Mouse (Mus musculus) forebrain, embryonic 16.5 days (tissue): ENCODE measurements around the gene Lipt2. TPM values are rescaled to one million over a fixed set of nuclear protein-coding genes. Genes with fewer than 3 reads are reported as not detected.

Source experiments
- ATAC-seq: fragments of 200-750 bp; cut with Nextera tagmentation; 2 replicates; pipeline ENCODE4 v1.8.0; 2017; ENCODE audit warnings: mild to moderate bottlenecking, moderate library complexity
- H3K27ac ChIP-seq: fragments of 300-500 bp; sonication (generic); 2 replicates; pipeline ENCODE4 v1.5.1; 2014; ENCODE audit warnings: low read length, control low read depth
- H3K27me3 ChIP-seq: fragments of 300-500 bp; sonication (generic); replicated peaks from 2 replicates; pipeline ENCODE4 v1.6.1; 2014; ENCODE audit warnings: low read length; ENCODE audit not compliant: control insufficient read depth, insufficient read depth
- H3K36me3 ChIP-seq: fragments of 300-500 bp; sonication (generic); 2 replicates; pipeline ENCODE4 v1.6.1; 2014; ENCODE audit not compliant: control insufficient read depth, insufficient read depth
- H3K4me1 ChIP-seq: fragments of 300-500 bp; sonication (generic); replicated peaks from 2 replicates; pipeline ENCODE4 v1.6.1; 2014; ENCODE audit warnings: low read length; ENCODE audit not compliant: control insufficient read depth, insufficient read depth
- H3K4me2 ChIP-seq: fragments of 300-500 bp; sonication (generic); 2 replicates; pipeline ENCODE4 v1.6.1; 2014; ENCODE audit warnings: mild to moderate bottlenecking, low read length, control low read depth
- H3K4me3 ChIP-seq: fragments of 300-500 bp; sonication (generic); replicated peaks from 2 replicates; pipeline ENCODE4 v1.5.1; 2014; ENCODE audit warnings: mild to moderate bottlenecking, low read length, control low read depth
- H3K9ac ChIP-seq: fragments of 300-500 bp; sonication (generic); replicated peaks from 2 replicates; pipeline ENCODE4 v1.6.1; 2014; ENCODE audit warnings: low read depth, low read length, control low read depth
- H3K9me3 ChIP-seq: fragments of 300-500 bp; sonication (generic); 2 replicates; pipeline ENCODE4 v1.6.1; 2016; ENCODE audit warnings: low read length; ENCODE audit not compliant: control insufficient read depth
- WGBS: fragments of 180-500 bp; shearing (Covaris S2); extraction: QIAGEN DNeasy Blood & Tissue Kit; methylation state at CpG from one replicate; pipeline ENCODE4 v1.1.7; 2014; 5-methylcytosine and 5-hydroxymethylcytosine counted together
- polyA plus RNA-seq: library from polyadenylated mRNA; unstranded; fragments of >200 nt; fragmentation: Nextera tagmentation; extraction: Ambion mirVana; gene quantifications from 2 replicates; pipeline ENCODE4 v1.2.1, GENCODE M21; 2015

The Lipt2 gene
- polyA plus RNA-seq, 1 experiment from 2014 or later = 17.1 TPM

DNA sequence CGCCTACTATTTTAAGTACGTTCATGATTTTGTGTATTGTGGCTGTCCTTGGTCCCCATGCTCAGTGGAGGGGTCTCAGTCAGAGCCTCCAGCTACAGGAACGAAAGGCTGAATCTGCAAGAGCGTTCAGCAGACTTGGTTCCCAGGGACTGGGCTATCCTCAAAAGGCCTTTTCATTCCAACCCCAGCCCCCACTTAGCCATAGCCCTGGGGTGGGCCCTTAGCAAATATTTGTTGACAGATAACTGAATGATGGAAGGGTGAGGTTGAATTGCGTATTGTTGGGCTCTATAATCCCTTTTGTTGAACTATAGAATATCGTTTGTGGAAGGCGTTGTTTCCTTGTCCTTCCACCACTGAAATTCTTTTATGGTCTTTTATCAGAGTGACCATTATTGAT lies 32.6 kb upstream of the Lipt2 start:
- no peaks in the 10 kb centered on the region for H3K4me1 ChIP-seq
- WGBS = 72% methylated on average over 7 of the region's 7 CpGs
- H3K9me3 ChIP-seq = no peaks in the 10 kb centered on the region
- H3K27me3 ChIP-seq = no peaks in the 10 kb centered on the region
- no peak overlapping the region for H3K9ac ChIP-seq
- no peak overlapping the region for H3K27ac ChIP-seq
- no peak overlapping the region for H3K4me3 ChIP-seq
- no peak for ATAC-seq
- H3K4me2 ChIP-seq = no peak overlapping the region
- H3K36me3 ChIP-seq = no peaks in the 10 kb centered on the region

DNA sequence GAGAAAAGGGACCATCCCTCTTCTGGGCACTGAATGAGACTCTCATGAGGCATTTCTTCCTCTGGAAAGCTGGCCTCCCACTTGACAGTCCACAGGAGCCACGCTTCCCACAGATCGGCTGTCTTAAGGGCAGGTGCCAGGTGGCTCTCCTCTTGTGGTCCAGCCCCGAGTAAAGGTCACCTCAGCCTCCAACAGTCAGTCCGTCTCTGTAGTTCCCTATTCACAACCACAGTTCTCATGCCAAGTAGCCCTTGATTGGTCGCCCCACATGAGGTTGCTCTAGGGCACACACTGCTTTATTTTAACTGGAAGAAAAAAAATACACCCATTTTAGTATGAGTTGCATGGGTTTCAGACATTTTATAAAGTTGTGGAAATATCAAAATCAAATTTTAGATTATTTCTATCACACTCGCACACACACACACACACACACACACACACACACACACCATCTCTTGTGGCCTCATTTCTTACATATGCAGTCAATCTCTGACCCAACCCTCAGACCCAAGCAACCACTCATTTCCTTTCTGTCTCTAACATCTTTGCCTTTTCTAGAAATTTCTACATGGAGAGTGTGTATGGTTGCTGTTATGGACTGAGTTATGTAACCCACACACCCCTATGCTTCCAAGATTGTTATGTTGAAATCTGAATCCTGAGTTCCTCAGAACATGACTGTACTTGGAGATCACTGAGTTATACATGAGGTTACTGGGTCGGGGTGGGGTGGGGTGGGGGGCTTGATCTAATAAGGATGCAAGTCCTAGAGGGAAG lies 30.6 kb upstream of the Lipt2 start:
- no peaks in the 10 kb centered on the region for H3K9me3 ChIP-seq
- H3K27ac ChIP-seq = no peak overlapping the region
- no peak overlapping the region for H3K9ac ChIP-seq
- ATAC-seq = no peak
- no peak overlapping the region for H3K4me3 ChIP-seq
- no peaks in the 10 kb centered on the region for H3K36me3 ChIP-seq
- no peak overlapping the region for H3K4me2 ChIP-seq
- H3K4me1 ChIP-seq = no peaks in the 10 kb centered on the region
- no peaks in the 10 kb centered on the region for H3K27me3 ChIP-seq
- WGBS = 87% methylated on average over 7 of the region's 7 CpGs

DNA sequence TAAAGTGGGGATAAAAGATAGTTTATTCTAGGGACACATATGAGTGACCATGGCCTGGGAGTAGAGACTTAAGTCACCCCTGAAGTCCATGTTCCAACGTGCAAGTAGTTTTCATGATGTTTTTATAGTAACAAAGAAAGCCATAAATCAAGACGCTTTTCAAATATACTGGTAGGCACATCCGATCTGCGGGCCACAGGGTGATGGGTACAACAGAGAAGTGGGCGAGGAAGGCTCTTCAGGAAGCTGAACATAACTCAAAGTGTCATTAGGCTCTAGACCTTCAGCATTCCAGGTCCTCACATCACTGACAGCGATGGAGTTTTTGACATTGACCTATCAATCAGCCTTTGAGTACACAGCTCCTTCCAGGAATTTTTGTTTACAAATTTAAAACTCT lies 28.5 kb upstream of the Lipt2 start:
- Histone ChIP-seq H3K4me1 (no peaks in the 10 kb centered on the region), H3K27me3 (no peaks in the 10 kb centered on the region), H3K9ac (no peak overlapping the region), H3K9me3 (no peaks in the 10 kb centered on the region), H3K36me3 (no peaks in the 10 kb centered on the region), H3K4me3 (no peak overlapping the region), H3K27ac (no peak overlapping the region), H3K4me2 (no peak overlapping the region)
- no peak for ATAC-seq
- WGBS = 77% methylated on average over 6 of the region's 6 CpGs

DNA sequence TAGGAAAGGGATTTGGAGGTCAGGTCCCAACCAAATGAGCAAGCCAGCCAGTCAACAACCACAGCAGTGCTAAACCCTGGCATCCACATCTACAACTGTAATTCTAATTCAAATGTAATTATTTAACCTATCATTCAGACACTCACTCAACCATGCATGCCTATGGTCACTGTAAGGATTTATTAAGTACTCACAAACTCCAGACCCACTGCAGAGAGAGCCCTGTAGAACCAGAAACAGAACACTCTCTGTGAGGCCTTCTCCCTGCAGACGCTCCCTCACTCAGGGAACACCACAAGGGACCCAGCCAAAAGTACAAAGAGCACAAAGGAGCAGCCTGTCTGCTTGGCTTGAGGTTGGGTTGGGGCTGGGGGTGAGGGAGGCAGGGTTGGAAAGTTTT lies 26.7 kb upstream of the Lipt2 start:
- H3K4me2 ChIP-seq = no peak overlapping the region
- no peak overlapping the region for H3K27ac ChIP-seq
- ATAC-seq = no peak
- no peak overlapping the region for H3K9ac ChIP-seq
- WGBS = 37% methylated on average over 1 of the region's 1 CpGs
- no peaks in the 10 kb centered on the region for H3K27me3 ChIP-seq
- H3K36me3 ChIP-seq = no peaks in the 10 kb centered on the region
- no peaks in the 10 kb centered on the region for H3K4me1 ChIP-seq
- H3K4me3 ChIP-seq = no peak overlapping the region
- H3K9me3 ChIP-seq = no peaks in the 10 kb centered on the region

DNA sequence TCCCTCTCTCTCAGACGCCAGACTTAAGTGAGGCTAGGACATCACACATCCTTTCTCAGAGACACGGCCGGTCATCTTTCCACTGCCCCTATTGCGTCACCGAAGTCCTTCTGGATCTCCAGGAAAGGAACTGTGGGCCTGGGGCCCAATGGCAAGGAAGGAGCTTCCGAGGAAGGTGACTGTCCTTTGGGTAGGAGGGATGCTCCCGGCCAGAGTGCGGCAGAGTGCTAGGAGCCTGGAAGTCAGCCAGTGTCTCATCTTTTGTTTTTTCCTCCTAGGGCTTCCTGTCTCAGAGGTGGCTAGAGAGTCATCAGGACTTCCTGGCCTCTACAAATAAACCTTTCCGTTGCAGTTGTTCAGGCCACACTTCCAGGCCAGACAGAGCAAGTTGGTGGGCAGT lies 22.0 kb upstream of the Lipt2 start:
- Histone ChIP-seq H3K4me1 (no peaks in the 10 kb centered on the region), H3K9ac (no peak overlapping the region), H3K27ac (no peak overlapping the region), H3K4me2 (no peak overlapping the region), H3K27me3 (no peaks in the 10 kb centered on the region), H3K4me3 (no peak overlapping the region), H3K9me3 (no peaks in the 10 kb centered on the region), H3K36me3 (no peaks in the 10 kb centered on the region)
- ATAC-seq = no peak
- 88% methylated on average over 9 of the region's 9 CpGs for WGBS

DNA sequence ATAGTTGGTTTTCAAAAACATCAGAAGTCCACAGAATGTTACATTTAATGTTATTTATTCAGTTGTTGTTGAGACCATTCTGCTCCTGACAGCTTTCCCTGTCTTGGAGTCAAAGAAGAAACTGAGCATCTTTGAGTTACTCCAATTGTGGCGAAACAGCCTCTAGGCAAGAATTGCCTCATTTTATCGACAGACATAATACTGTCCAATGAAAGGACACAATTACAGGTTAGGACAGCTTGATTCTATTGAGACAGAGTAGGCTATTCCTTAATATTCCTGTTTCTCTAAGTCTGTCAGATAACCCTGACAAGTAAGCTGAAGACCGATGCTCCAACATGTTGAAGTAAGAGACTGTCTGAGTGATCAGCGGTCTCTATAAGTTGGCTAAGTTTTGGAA lies 21.0 kb upstream of the Lipt2 start:
- WGBS = 90% methylated on average over 4 of the region's 4 CpGs
- Histone ChIP-seq H3K4me3 (no peak overlapping the region), H3K36me3 (no peaks in the 10 kb centered on the region), H3K27ac (no peak overlapping the region), H3K9ac (no peak overlapping the region), H3K9me3 (no peaks in the 10 kb centered on the region), H3K4me2 (no peak overlapping the region), H3K4me1 (no peaks in the 10 kb centered on the region), H3K27me3 (no peaks in the 10 kb centered on the region)
- no peak for ATAC-seq

DNA sequence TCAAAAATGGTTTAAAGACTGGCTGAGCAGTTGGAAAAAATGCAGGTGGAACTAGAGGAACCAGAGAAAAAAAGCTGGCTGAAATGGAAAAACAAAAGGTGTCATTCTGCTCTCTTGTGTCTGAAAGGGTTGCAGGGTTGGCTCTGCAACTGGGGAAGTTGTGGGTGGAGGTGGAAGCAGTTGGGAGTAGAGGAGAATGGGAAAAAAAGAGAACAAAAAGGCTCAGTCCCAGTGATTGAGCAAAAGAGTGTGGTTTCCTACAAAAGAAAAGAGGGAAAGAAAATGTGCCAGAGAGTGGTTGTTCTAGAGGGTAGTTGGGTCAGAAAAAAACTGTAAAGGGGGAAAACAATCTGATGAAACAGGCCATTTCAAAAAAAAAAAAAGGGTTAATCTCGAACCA lies 18.5 kb upstream of the Lipt2 start:
- WGBS = 67% methylated on average over 1 of the region's 1 CpGs
- no peak overlapping the region for H3K4me2 ChIP-seq
- no peaks in the 10 kb centered on the region for H3K9me3 ChIP-seq
- H3K4me3 ChIP-seq = no peak overlapping the region
- H3K36me3 ChIP-seq = no peaks in the 10 kb centered on the region
- ATAC-seq = no peak
- no peak overlapping the region for H3K27ac ChIP-seq
- H3K27me3 ChIP-seq = no peaks in the 10 kb centered on the region
- no peaks in the 10 kb centered on the region for H3K4me1 ChIP-seq
- no peak overlapping the region for H3K9ac ChIP-seq

DNA sequence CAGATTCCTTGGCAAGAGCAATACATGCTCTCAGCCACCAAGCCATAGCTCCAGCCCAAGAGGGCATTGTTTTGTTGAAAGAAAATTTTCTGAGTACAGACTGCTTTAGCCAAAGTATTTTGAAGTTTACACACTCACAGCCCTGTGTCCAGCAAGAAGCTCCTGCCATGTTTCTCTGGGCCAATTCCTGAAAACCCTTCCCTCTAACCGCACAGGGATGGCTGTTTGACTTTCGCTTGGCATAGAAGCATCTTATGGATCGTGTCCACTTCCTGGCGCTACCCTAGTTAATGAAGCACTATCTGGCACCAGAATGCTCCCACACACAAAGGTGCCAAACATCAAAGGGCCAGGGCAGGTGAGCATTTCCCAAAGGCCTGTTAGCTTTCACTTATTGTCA lies 10.5 kb upstream of the Lipt2 start:
- Histone ChIP-seq H3K4me1 (no peaks in the 10 kb centered on the region), H3K4me2 (no peak overlapping the region), H3K27me3 (no peaks in the 10 kb centered on the region), H3K9ac (no peak overlapping the region), H3K27ac (no peak overlapping the region), H3K9me3 (no peaks in the 10 kb centered on the region), H3K4me3 (no peak overlapping the region), H3K36me3 (no peaks in the 10 kb centered on the region)
- ATAC-seq = no peak
- WGBS = 89% methylated on average over 4 of the region's 4 CpGs

DNA sequence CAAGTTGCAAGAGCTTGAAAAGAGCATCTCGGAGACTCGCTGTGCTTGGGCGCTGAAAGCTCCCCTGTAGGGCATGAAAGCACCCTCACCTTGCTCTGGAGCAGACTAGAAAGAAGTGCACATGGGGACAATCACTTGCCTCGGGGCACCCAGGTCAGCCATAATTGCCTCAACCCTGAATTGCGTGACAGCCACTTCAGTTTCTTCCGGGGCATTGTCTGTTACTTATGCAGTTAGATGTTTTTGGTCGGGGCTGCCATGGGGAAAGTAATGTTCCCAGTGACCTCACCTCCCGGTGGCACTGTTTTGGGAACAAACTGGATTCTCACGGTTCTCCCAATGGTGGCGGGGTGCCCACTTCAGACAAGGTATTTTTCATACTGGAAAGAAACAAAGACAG lies 9.0 kb upstream of the Lipt2 start:
- Histone ChIP-seq H3K36me3 (no peaks in the 10 kb centered on the region), H3K9me3 (no peaks in the 10 kb centered on the region), H3K4me3 (no peak overlapping the region), H3K27ac (no peak overlapping the region), H3K4me2 (no peak overlapping the region), H3K4me1 (no peaks in the 10 kb centered on the region), H3K9ac (no peak overlapping the region), H3K27me3 (no peaks in the 10 kb centered on the region)
- no peak for ATAC-seq
- WGBS = 53% methylated on average over 10 of the region's 10 CpGs

DNA sequence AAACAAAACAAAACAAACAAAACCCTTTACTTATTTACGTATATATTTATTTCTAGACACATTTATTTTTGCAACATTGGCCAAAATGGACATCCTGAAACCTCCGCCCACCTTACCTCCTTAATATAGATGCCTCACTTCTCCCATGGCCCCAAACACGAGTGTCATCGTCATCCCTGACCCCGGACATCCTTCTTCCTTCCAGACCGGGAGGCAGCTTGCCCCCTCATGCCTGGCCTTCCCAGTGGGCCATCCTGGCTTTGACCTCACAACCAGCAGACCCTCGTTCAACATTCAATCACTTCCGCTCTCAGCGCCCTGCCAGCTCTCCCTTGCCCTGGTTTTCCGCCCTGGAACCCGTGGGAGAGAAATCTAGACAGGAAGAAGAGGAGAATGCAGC lies 8.5 kb upstream of the Lipt2 start:
- H3K9ac ChIP-seq = no peak overlapping the region
- no peak overlapping the region for H3K27ac ChIP-seq
- no peak for ATAC-seq
- no peaks in the 10 kb centered on the region for H3K4me1 ChIP-seq
- no peaks in the 10 kb centered on the region for H3K9me3 ChIP-seq
- H3K4me2 ChIP-seq = no peak overlapping the region
- H3K36me3 ChIP-seq = no peaks in the 10 kb centered on the region
- H3K27me3 ChIP-seq = no peaks in the 10 kb centered on the region
- 76% methylated on average over 11 of the region's 11 CpGs for WGBS
- no peak overlapping the region for H3K4me3 ChIP-seq
